Mouse (Mus musculus) adrenal gland, postnatal 25 days (tissue): ENCODE measurements around the gene Fcgrt. TPM values are rescaled to one million over a fixed set of nuclear protein-coding genes. Genes with fewer than 3 reads are reported as not detected.
"Not testable (repeated sequence)": the region's sequence is repeated elsewhere in the genome, so short reads cannot be mapped to it uniquely, and the experiment has no call there.

Source experiments
- DNase-seq: peaks from one replicate; pipeline ENCODE4 v3.0.0; 2021; ENCODE audit warnings: mixed read lengths
- total RNA-seq: library from RNA; stranded (reverse); gene quantifications from 2 replicates; pipeline ENCODE4 v1.2.3, GENCODE M21; 2021

Fcgrt gene
- total RNA-seq, 1 experiment from 2014 or later = 96.1 TPM

GRCm38 (mm10) chr7:45129776-45130512 lies 26.3 kb upstream of the Fcgrt start:
- DNase-seq = no peak

- no peak for DNase-seq
Observed at GRCm38 (mm10) chr7:45129318-45129717, 25.7 kb upstream of the Fcgrt start.

GRCm38 (mm10) chr7:45128624-45129246 lies 25.1 kb upstream of the Fcgrt start, which contains the start of gene Rpl13a:
Gene Rpl13a (minus strand): TSS chr7:45128761.
- peak; percentile 94 for DNase-seq

GRCm38 (mm10) chr7:45127700-45128224 lies 24.1 kb upstream of the Fcgrt start:
- DNase-seq = no peak

GRCm38 (mm10) chr7:45126844-45127699 lies 23.4 kb upstream of the Fcgrt start:
- DNase-seq = no peak

- no peak for DNase-seq
Observed at GRCm38 (mm10) chr7:45126147-45126843, 22.6 kb upstream of the Fcgrt start.

- DNase-seq = not testable (repeated sequence)
Observed at GRCm38 (mm10) chr7:45125649-45126048, 22.0 kb upstream of the Fcgrt start.

GRCm38 (mm10) chr7:45125144-45125600 lies 21.5 kb upstream of the Fcgrt start:
- no peak for DNase-seq

- DNase-seq = peak; percentile 98
Observed at GRCm38 (mm10) chr7:45124224-45125143, 20.8 kb upstream of the Fcgrt start, which contains the start of gene Rps11. Gene Rps11 (minus strand): TSS chr7:45124439.

- peak; percentile 49 for DNase-seq
Observed at GRCm38 (mm10) chr7:45123186-45123570, 19.5 kb upstream of the Fcgrt start.

- DNase-seq = no peak
Observed at GRCm38 (mm10) chr7:45122561-45123185, 19.0 kb upstream of the Fcgrt start.

- DNase-seq = no peak
Observed at GRCm38 (mm10) chr7:45121966-45122365, 18.3 kb upstream of the Fcgrt start.

GRCm38 (mm10) chr7:45121404-45121803 lies 17.8 kb upstream of the Fcgrt start:
- peak; percentile 54 for DNase-seq

GRCm38 (mm10) chr7:45119780-45120709 lies 16.4 kb upstream of the Fcgrt start:
- no peak for DNase-seq

GRCm38 (mm10) chr7:45118336-45118735 lies 14.7 kb upstream of the Fcgrt start:
- DNase-seq = no peak

- DNase-seq = no peak
Observed at GRCm38 (mm10) chr7:45117566-45117965, 13.9 kb upstream of the Fcgrt start.

- DNase-seq = no peak
Observed at GRCm38 (mm10) chr7:45113476-45113875, 9.8 kb upstream of the Fcgrt start.

- no peak for DNase-seq
Observed at GRCm38 (mm10) chr7:45112529-45112928, 8.9 kb upstream of the Fcgrt start.

GRCm38 (mm10) chr7:45111940-45112339 lies 8.3 kb upstream of the Fcgrt start:
- DNase-seq = no peak
